Comparison of ENCODE assay signal across 8 mouse cellular contexts in genomic region chr17:25508860-25509577, GRCm38 (mm10). TPM values are rescaled to one million over a fixed set of nuclear protein-coding genes. Genes with fewer than 3 reads are reported as not detected.
DNase-seq lines count a peak whose midpoint lies in the region; ATAC-seq and TF ChIP-seq lines count a peak whose summit lies in the region.

No protein-coding gene starts in this region.

- POLR2A ChIA-PET in Patski (lab: Charles Lee): interaction anchor here (0.9 kb wide), 1 partner anchor 56 kb away, joined by 3 read pairs; no protein-coding TSS in a partner anchor

- no peaks in the 10 kb centered on the region for H3K4me1 ChIP-seq in midbrain, embryonic 10.5 days
- no peaks in the 10 kb centered on the region for H3K4me1 ChIP-seq in midbrain, embryonic 15.5 days

- H3K4me2 ChIP-seq in midbrain, embryonic 15.5 days: no peak overlapping the region

- H3K27me3 ChIP-seq in midbrain, embryonic 10.5 days (ENCODE audit: low read depth, poor library complexity, severe bottlenecking): peaks cover 9% of the 10 kb centered on the region; the same call in 1 of the 2 replicates
- no peaks in the 10 kb centered on the region for H3K27me3 ChIP-seq in midbrain, embryonic 15.5 days (replicated peaks)
- H3K27me3 ChIP-seq in Patski: no peaks in the 10 kb centered on the region

- intact Hi-C loops in gastrocnemius, postnatal 36 days (cut with DNase I): loop anchor here (2.0 kb wide), 1 partner anchor 190 kb away; no protein-coding TSS in a partner anchor
- intact Hi-C loops in left cerebral cortex, postnatal 36 days (cut with DNase I): loop anchor here (2.0 to 5.0 kb wide), 2 partner anchors 58 to 190 kb away; no protein-coding TSS in a partner anchor

- H3K4me3 ChIP-seq in midbrain, embryonic 10.5 days: no peak overlapping the region
- H3K4me3 ChIP-seq in midbrain, embryonic 15.5 days: no peak overlapping the region

- H3K27ac ChIP-seq in midbrain, embryonic 10.5 days (replicated peaks): peak overlapping the region; percentile 28; the same call in 1 of the 2 replicates
- H3K27ac ChIP-seq in midbrain, embryonic 15.5 days: no peak overlapping the region

- no peaks in the 10 kb centered on the region for H3K36me3 ChIP-seq in midbrain, embryonic 10.5 days
- no peaks in the 10 kb centered on the region for H3K36me3 ChIP-seq in midbrain, embryonic 15.5 days (replicated peaks)

- 58% methylated on average over 7 of the region's 7 CpGs for WGBS in midbrain, embryonic 10.5 days
- 50% methylated on average over 7 of the region's 7 CpGs for WGBS in midbrain, embryonic 15.5 days

- H3K9me3 ChIP-seq in midbrain, embryonic 10.5 days (replicated peaks): no peaks in the 10 kb centered on the region; the same call in 1 of the 2 replicates
- H3K9me3 ChIP-seq in midbrain, embryonic 15.5 days: no peaks in the 10 kb centered on the region

- in situ Hi-C loops in Patski (cut with MboI; ENCODE audit: low pct_unique_long_range_greater_than_20kb): loop anchor here (5.0 kb wide), 2 partner anchors 37 to 188 kb away; no protein-coding TSS in a partner anchor

- TF ChIP-seq CTCF in Patski (IDR thresholded peaks at IDR 0.05): no peak

- no peak for ATAC-seq in midbrain, embryonic 15.5 days (replicated peaks)
- ATAC-seq in Patski: no peak

- peak; percentile 62 for DNase-seq in midbrain, embryonic 10.5 days (ENCODE audit: low spot score)
- peak; percentile 35 for DNase-seq in Patski (ENCODE audit: low read depth, low spot score)
- DNase-seq in cerebellum, postnatal 10 days: peak; percentile 90 to 95
- peak; percentile 45 to 53 for DNase-seq in gastrocnemius, postnatal 36 days
- DNase-seq in left cerebral cortex, postnatal 36 days (ENCODE audit: low spot score in 2 of 2): peak; percentile 65 to 70
- DNase-seq in right cerebral cortex, postnatal 25 days: peak; percentile 51
- no peak for DNase-seq in urinary bladder, postnatal 4 days (ENCODE audit: low spot score in 2 of 2)

- H3K9ac ChIP-seq in midbrain, embryonic 15.5 days: no peak overlapping the region; the same call in 1 of the 2 replicates

- CTCF ChIA-PET in Patski (lab: Charles Lee): interaction anchor here (1.0 to 3.2 kb wide), 10 partner anchors 9 to 189 kb away, joined by 3 to 17 read pairs (median 7); no protein-coding TSS in a partner anchor

RNA-seq across cellular contexts. Expression of gene Sstr5, which starts 11.9 kb away (rescaled TPM):
- not detected in 2 replicates for polyA plus RNA-seq in midbrain, embryonic 10.5 days (2016; fragmentation: Nextera tagmentation; extraction: Ambion mirVana)
- polyA plus RNA-seq in midbrain, embryonic 15.5 days (2015; fragmentation: Nextera tagmentation; extraction: Ambion mirVana): 0.32 and 0.98 TPM in 2 replicates
- not detected for polyA plus RNA-seq in Patski (2021)
- total RNA-seq in gastrocnemius, postnatal 36 days (2021): not detected
- total RNA-seq in left cerebral cortex, postnatal 36 days (2021): under 1 TPM; 0.12 to 0.16 TPM

RNA-seq across cellular contexts. Expression of gene Tekt4, which starts 54.6 kb away (rescaled TPM):
- 0.17 and 0.38 TPM in 2 replicates for polyA plus RNA-seq in midbrain, embryonic 10.5 days (2016; fragmentation: Nextera tagmentation; extraction: Ambion mirVana)
- polyA plus RNA-seq in midbrain, embryonic 15.5 days (2015; fragmentation: Nextera tagmentation; extraction: Ambion mirVana): 1.2 TPM in 2 replicates
- polyA plus RNA-seq in Patski (2021): not detected
- total RNA-seq in gastrocnemius, postnatal 36 days (2021): not detected
- total RNA-seq in left cerebral cortex, postnatal 36 days (2021): 1 to 10 TPM; 1.8 to 3.5 TPM

Comparison
In these comparisons a context has a peak if more than half of its experiments do, and no peak if none do; other contexts are left out.
1. DNase-seq: peak in midbrain, embryonic 10.5 days (single experiment), Patski (single experiment), cerebellum, postnatal 10 days (2 of 2), gastrocnemius, postnatal 36 days (2 of 2), left cerebral cortex, postnatal 36 days (2 of 2) and right cerebral cortex, postnatal 25 days (single experiment); none in urinary bladder, postnatal 4 days (0 of 2).